Mouse (Mus musculus): ENCODE measurements around the gene Cass4. TPM values are rescaled to one million over a fixed set of nuclear protein-coding genes. Genes with fewer than 3 reads are reported as not detected.

Gene Cass4
- polyA plus RNA-seq, 1 experiment: 2.2 TPM

- Histone ChIP-seq H3K4me3 (ENCODE audit: insufficient read depth, low read length) (no peak overlapping the region), H3K27ac (ENCODE audit: insufficient read depth, low read depth, low read length) (no peak overlapping the region), H3K4me1 (ENCODE audit: control insufficient read depth, insufficient read depth, low read length) (no peaks in the 10 kb centered on the region)
- TF ChIP-seq CTCF (IDR thresholded peaks at IDR 0.05; ENCODE audit: low read depth, low read length): no peak
- TF ChIP-seq POLR2A (IDR thresholded peaks at IDR 0.05; ENCODE audit: borderline replicate concordance, low read depth, low read length): no peak
Measured at GRCm38 (mm10) chr2:172354761-172355160, 38.8 kb upstream of the Cass4 start.

- Histone ChIP-seq H3K4me3 (ENCODE audit: insufficient read depth, low read length) (no peak overlapping the region), H3K27ac (ENCODE audit: insufficient read depth, low read depth, low read length) (no peak overlapping the region), H3K4me1 (ENCODE audit: control insufficient read depth, insufficient read depth, low read length) (no peaks in the 10 kb centered on the region)
- TF ChIP-seq POLR2A (IDR thresholded peaks at IDR 0.05; ENCODE audit: borderline replicate concordance, low read depth, low read length) (no peak), CTCF (IDR thresholded peaks at IDR 0.05; ENCODE audit: low read depth, low read length) (no peak)
Measured at GRCm38 (mm10) chr2:172355833-172356232, 37.8 kb upstream of the Cass4 start.

GRCm38 (mm10) chr2:172363176-172363575, 30.4 kb upstream of the Cass4 start:
- no peak for TF ChIP-seq POLR2A (IDR thresholded peaks at IDR 0.05; ENCODE audit: borderline replicate concordance, low read depth, low read length)
- TF ChIP-seq CTCF (IDR thresholded peaks at IDR 0.05; ENCODE audit: low read depth, low read length): no peak
- Histone ChIP-seq H3K4me3 (ENCODE audit: insufficient read depth, low read length) (no peak overlapping the region), H3K27ac (ENCODE audit: insufficient read depth, low read depth, low read length) (no peak overlapping the region), H3K4me1 (ENCODE audit: control insufficient read depth, insufficient read depth, low read length) (peaks cover 7% of the 10 kb centered on the region)

- no peak for TF ChIP-seq CTCF (IDR thresholded peaks at IDR 0.05; ENCODE audit: low read depth, low read length)
- TF ChIP-seq POLR2A (IDR thresholded peaks at IDR 0.05; ENCODE audit: borderline replicate concordance, low read depth, low read length): no peak; the same call in 1 of the 2 replicates
- Histone ChIP-seq H3K4me3 (ENCODE audit: insufficient read depth, low read length) (peak within 1 kb of the TSS; percentile 93), H3K27ac (ENCODE audit: insufficient read depth, low read depth, low read length) (peak within 1 kb of the TSS; percentile 88), H3K4me1 (ENCODE audit: control insufficient read depth, insufficient read depth, low read length) (peaks cover 11% of the 10 kb centered on the region)
Measured at GRCm38 (mm10) chr2:172370411-172371223, 23.0 kb upstream of the Cass4 start, which contains the start of the genes Aurka and Cstf1. Gene Aurka, minus strand, starts transcription at chr2:172370535. Gene Cstf1, plus strand, starts transcription at chr2:172370681.

- TF ChIP-seq CTCF (IDR thresholded peaks at IDR 0.05; ENCODE audit: low read depth, low read length): no peak
- no peak for TF ChIP-seq POLR2A (IDR thresholded peaks at IDR 0.05; ENCODE audit: borderline replicate concordance, low read depth, low read length)
- H3K27ac ChIP-seq (ENCODE audit: insufficient read depth, low read depth, low read length): peak overlapping the region; percentile 42
- H3K4me3 ChIP-seq (ENCODE audit: insufficient read depth, low read length): peak overlapping the region; percentile 93
- H3K4me1 ChIP-seq (ENCODE audit: control insufficient read depth, insufficient read depth, low read length): peaks cover 11% of the 10 kb centered on the region
Measured at GRCm38 (mm10) chr2:172371258-172371657, 22.3 kb upstream of the Cass4 start.

GRCm38 (mm10) chr2:172376551-172376950, 17.0 kb upstream of the Cass4 start:
- Histone ChIP-seq H3K4me1 (ENCODE audit: control insufficient read depth, insufficient read depth, low read length) (peaks cover 5% of the 10 kb centered on the region; the same call in 1 of the 2 replicates), H3K4me3 (ENCODE audit: insufficient read depth, low read length) (no peak overlapping the region), H3K27ac (ENCODE audit: insufficient read depth, low read depth, low read length) (no peak overlapping the region)
- TF ChIP-seq CTCF (IDR thresholded peaks at IDR 0.05; ENCODE audit: low read depth, low read length) (no peak), POLR2A (IDR thresholded peaks at IDR 0.05; ENCODE audit: borderline replicate concordance, low read depth, low read length) (no peak)

GRCm38 (mm10) chr2:172376999-172377515, 16.5 kb upstream of the Cass4 start:
- peak overlapping the region; percentile 33 for H3K27ac ChIP-seq (ENCODE audit: insufficient read depth, low read depth, low read length)
- TF ChIP-seq CTCF (IDR thresholded peaks at IDR 0.05; ENCODE audit: low read depth, low read length) (no peak), POLR2A (IDR thresholded peaks at IDR 0.05; ENCODE audit: borderline replicate concordance, low read depth, low read length) (no peak)
- peaks cover 5% of the 10 kb centered on the region; the same call in 1 of the 2 replicates for H3K4me1 ChIP-seq (ENCODE audit: control insufficient read depth, insufficient read depth, low read length)
- no peak overlapping the region for H3K4me3 ChIP-seq (ENCODE audit: insufficient read depth, low read length)

GRCm38 (mm10) chr2:172378332-172378731, 15.3 kb upstream of the Cass4 start:
- peak; percentile 58 for TF ChIP-seq CTCF (IDR thresholded peaks at IDR 0.05; ENCODE audit: low read depth, low read length)
- TF ChIP-seq POLR2A (IDR thresholded peaks at IDR 0.05; ENCODE audit: borderline replicate concordance, low read depth, low read length): no peak
- H3K27ac ChIP-seq (ENCODE audit: insufficient read depth, low read depth, low read length): no peak overlapping the region
- H3K4me1 ChIP-seq (ENCODE audit: control insufficient read depth, insufficient read depth, low read length): peaks cover 5% of the 10 kb centered on the region; the same call in 1 of the 2 replicates
- no peak overlapping the region for H3K4me3 ChIP-seq (ENCODE audit: insufficient read depth, low read length)

- peaks cover 5% of the 10 kb centered on the region; the same call in 1 of the 2 replicates for H3K4me1 ChIP-seq (ENCODE audit: control insufficient read depth, insufficient read depth, low read length)
- H3K4me3 ChIP-seq (ENCODE audit: insufficient read depth, low read length): no peak overlapping the region
- no peak for TF ChIP-seq CTCF (IDR thresholded peaks at IDR 0.05; ENCODE audit: low read depth, low read length)
- no peak for TF ChIP-seq POLR2A (IDR thresholded peaks at IDR 0.05; ENCODE audit: borderline replicate concordance, low read depth, low read length)
- H3K27ac ChIP-seq (ENCODE audit: insufficient read depth, low read depth, low read length): no peak overlapping the region
Measured at GRCm38 (mm10) chr2:172380513-172380912, 13.1 kb upstream of the Cass4 start.

- TF ChIP-seq POLR2A (IDR thresholded peaks at IDR 0.05; ENCODE audit: borderline replicate concordance, low read depth, low read length): no peak
- TF ChIP-seq CTCF (IDR thresholded peaks at IDR 0.05; ENCODE audit: low read depth, low read length): no peak
- Histone ChIP-seq H3K27ac (ENCODE audit: insufficient read depth, low read depth, low read length) (no peak overlapping the region), H3K4me3 (ENCODE audit: insufficient read depth, low read length) (no peak overlapping the region), H3K4me1 (ENCODE audit: control insufficient read depth, insufficient read depth, low read length) (peaks cover 5% of the 10 kb centered on the region; the same call in 1 of the 2 replicates)
Measured at GRCm38 (mm10) chr2:172381341-172381740, 12.3 kb upstream of the Cass4 start.

Data from bone marrow macrophage, adult 2 months (primary cell).